Mouse (Mus musculus) testis, adult 2 months (tissue): ENCODE measurements around the gene L3mbtl1.

Experiments
- CTCF ChIP-seq: fragments of 200-500 bp; IDR thresholded peaks from 2 replicates; pipeline ENCODE4 v1.5.1; 2012; ENCODE audit warnings: low read depth, mild to moderate bottlenecking, inconsistent platforms, low read length, moderate library complexity; ENCODE audit not compliant: control insufficient read depth, insufficient read depth, insufficient replicate concordance
- POLR2A ChIP-seq: fragments of 200-500 bp; IDR thresholded peaks from 2 replicates; pipeline ENCODE4 v1.6.1; 2012; ENCODE audit warnings: low read depth, mild to moderate bottlenecking, inconsistent platforms, low read length, moderate library complexity; ENCODE audit not compliant: control insufficient read depth

- TF ChIP-seq CTCF (no peak), POLR2A (no peak)
These were observed 13.6 kb upstream of the L3mbtl1 start for GRCm38 (mm10) chr2:162929704-162930103.
